Mouse (Mus musculus) megakaryocyte, embryonic 14.5 days (primary cell): ENCODE results near the gene Zfand3. TPM values are rescaled to one million over a fixed set of nuclear protein-coding genes. Genes with fewer than 3 reads are reported as not detected.

Experiments
- H3K27me3 ChIP-seq: replicated peaks from 2 replicates; pipeline ENCODE3; 2012; ENCODE audit warnings: inconsistent platforms
- H3K36me3 ChIP-seq: replicated peaks from 2 replicates; pipeline ENCODE3; 2012; ENCODE audit warnings: low read length, inconsistent platforms, mixed read lengths
- H3K4me1 ChIP-seq: 2 replicates; pipeline ENCODE4 v1.6.1; 2012; ENCODE audit warnings: inconsistent platforms
- H3K4me3 ChIP-seq: replicated peaks from 2 replicates; pipeline ENCODE3; 2012; ENCODE audit warnings: moderate library complexity, mild to moderate bottlenecking, inconsistent platforms
- H3K9me3 ChIP-seq: 2 replicates; pipeline ENCODE4 v1.6.1; 2012; ENCODE audit warnings: inconsistent platforms
- FLI1 ChIP-seq: IDR thresholded peaks from 2 replicates; pipeline ENCODE4 v1.6.1; 2012; ENCODE audit warnings: low read length, inconsistent platforms, mixed read lengths
- GATA1 ChIP-seq: IDR thresholded peaks from 3 replicates; pipeline ENCODE4 v1.6.1; 2012; ENCODE audit warnings: mixed read lengths, low read length, inconsistent platforms, borderline replicate concordance
- polyA plus RNA-seq: library from polyadenylated mRNA; stranded (reverse); fragments of >175 nt; gene quantifications from 2 replicates; pipeline ENCODE4 v1.2.3, GENCODE M21; 2012; ENCODE audit warnings: low replicate concordance; ENCODE audit not compliant: insufficient read depth

Gene Zfand3
- polyA plus RNA-seq, 1 experiment: 157 TPM

DNA sequence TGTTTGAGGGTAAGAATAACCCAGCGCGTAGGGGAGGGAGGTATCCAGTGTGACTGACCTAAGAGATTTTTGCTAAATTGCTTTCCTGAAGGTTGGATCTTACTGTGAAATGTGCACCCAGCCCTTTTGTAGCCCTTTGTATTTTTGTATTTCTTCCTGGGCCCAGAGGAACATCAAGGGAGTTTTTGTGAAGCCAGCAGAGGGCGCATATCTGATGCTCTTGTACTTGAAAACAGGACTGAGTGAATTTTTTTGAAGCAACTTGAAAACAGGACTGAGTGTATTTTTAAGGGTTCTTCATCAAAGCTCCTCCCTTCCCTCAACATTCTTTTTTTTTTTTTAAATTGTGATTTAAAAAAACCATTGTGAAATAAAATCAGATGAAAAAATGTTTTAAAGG lies 110.2 kb downstream of the Zfand3 start:
- Histone ChIP-seq H3K4me1 (peaks cover 49% of the 10 kb centered on the region), H3K27me3 (no peaks in the 10 kb centered on the region), H3K36me3 (peaks cover 47% of the 10 kb centered on the region), H3K9me3 (no peaks in the 10 kb centered on the region), H3K4me3 (no peak overlapping the region)
- no peak for TF ChIP-seq FLI1
- no peak for TF ChIP-seq GATA1

DNA sequence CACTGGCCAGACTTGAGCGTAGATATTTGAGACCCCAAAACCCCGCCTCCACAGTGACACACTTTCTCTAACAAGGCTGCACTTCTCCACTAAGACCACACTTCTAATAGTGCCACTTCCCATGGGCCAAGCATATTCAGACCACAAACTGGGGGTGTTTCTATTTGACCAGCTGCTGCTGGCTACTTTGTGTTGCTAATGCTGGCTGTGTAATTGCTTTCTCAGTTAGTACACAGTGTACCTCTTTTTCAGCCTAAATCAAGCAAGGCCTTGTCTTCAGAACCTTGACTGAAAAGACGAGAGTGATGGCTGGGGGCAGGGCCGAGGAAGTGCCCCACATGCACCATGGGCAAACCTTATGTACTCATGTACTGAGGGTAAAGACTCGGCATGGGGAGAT lies 111.7 kb downstream of the Zfand3 start:
- TF ChIP-seq GATA1 (no peak), FLI1 (no peak)
- Histone ChIP-seq H3K9me3 (no peaks in the 10 kb centered on the region), H3K4me1 (peaks cover 53% of the 10 kb centered on the region), H3K4me3 (no peak overlapping the region), H3K27me3 (no peaks in the 10 kb centered on the region), H3K36me3 (peaks cover 51% of the 10 kb centered on the region)

GRCm38 (mm10) chr17:30118036-30118435 lies 113.5 kb downstream of the Zfand3 start:
- no peak overlapping the region for H3K4me3 ChIP-seq
- H3K36me3 ChIP-seq: peaks cover 53% of the 10 kb centered on the region
- peaks cover 38% of the 10 kb centered on the region for H3K4me1 ChIP-seq
- no peaks in the 10 kb centered on the region for H3K27me3 ChIP-seq
- H3K9me3 ChIP-seq: no peaks in the 10 kb centered on the region
- TF ChIP-seq FLI1 (no peak), GATA1 (no peak)

DNA sequence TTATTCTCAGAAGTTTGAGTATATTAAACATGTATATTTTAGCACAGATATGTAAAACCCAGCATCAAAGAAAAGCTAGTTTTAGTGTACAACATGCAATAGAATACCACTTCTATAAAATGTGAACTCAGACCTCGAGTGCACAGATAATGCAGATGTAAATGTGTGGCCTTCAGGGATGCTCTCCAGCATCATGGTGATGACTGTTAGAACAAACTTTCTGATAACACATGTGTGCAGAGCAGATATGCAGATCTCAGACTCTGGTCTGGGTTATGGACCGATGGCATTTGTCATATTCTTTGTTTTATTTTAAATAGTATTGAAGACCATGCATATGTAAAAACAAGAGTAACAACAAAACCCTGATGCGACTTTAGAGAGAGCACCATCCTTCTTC lies 117.7 kb downstream of the Zfand3 start:
- Histone ChIP-seq H3K9me3 (no peaks in the 10 kb centered on the region), H3K4me3 (no peak overlapping the region), H3K4me1 (peaks cover 30% of the 10 kb centered on the region), H3K27me3 (no peaks in the 10 kb centered on the region), H3K36me3 (peaks cover 60% of the 10 kb centered on the region)
- TF ChIP-seq GATA1 (no peak), FLI1 (no peak)

GRCm38 (mm10) chr17:30128456-30128855 lies 123.9 kb downstream of the Zfand3 start:
- Histone ChIP-seq H3K9me3 (no peaks in the 10 kb centered on the region), H3K27me3 (no peaks in the 10 kb centered on the region), H3K36me3 (peaks cover 46% of the 10 kb centered on the region), H3K4me1 (peaks cover 43% of the 10 kb centered on the region), H3K4me3 (no peak overlapping the region)
- TF ChIP-seq GATA1: no peak
- TF ChIP-seq FLI1: no peak

GRCm38 (mm10) chr17:30129220-30129619 lies 124.7 kb downstream of the Zfand3 start:
- TF ChIP-seq GATA1: no peak
- no peak for TF ChIP-seq FLI1
- no peak overlapping the region for H3K4me3 ChIP-seq
- no peaks in the 10 kb centered on the region for H3K9me3 ChIP-seq
- H3K27me3 ChIP-seq: no peaks in the 10 kb centered on the region
- H3K36me3 ChIP-seq: peaks cover 42% of the 10 kb centered on the region
- H3K4me1 ChIP-seq: peaks cover 43% of the 10 kb centered on the region

DNA sequence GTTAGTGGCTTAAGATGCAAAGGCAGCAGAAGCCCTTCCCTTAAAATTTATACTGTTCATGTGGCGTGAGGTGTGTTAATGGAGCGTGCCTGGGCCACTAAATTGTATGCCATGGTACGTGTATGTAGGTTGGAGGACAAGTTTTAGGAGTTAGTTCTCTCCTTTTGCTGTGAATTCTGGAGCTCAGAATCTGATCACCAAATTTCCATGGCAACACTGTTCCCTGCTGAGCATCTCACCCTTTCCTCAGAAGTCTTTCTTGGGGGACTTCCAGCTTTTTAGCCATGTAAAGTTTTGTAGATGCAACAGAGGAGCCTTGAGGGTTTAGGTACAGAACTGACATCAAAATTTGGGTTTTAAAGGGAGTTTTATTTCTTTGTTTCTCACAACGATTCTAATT lies 125.8 kb downstream of the Zfand3 start:
- H3K36me3 ChIP-seq: peaks cover 47% of the 10 kb centered on the region
- H3K9me3 ChIP-seq: no peaks in the 10 kb centered on the region
- no peak for TF ChIP-seq FLI1
- TF ChIP-seq GATA1: no peak
- H3K4me3 ChIP-seq: no peak overlapping the region
- H3K27me3 ChIP-seq: no peaks in the 10 kb centered on the region
- H3K4me1 ChIP-seq: peaks cover 43% of the 10 kb centered on the region

DNA sequence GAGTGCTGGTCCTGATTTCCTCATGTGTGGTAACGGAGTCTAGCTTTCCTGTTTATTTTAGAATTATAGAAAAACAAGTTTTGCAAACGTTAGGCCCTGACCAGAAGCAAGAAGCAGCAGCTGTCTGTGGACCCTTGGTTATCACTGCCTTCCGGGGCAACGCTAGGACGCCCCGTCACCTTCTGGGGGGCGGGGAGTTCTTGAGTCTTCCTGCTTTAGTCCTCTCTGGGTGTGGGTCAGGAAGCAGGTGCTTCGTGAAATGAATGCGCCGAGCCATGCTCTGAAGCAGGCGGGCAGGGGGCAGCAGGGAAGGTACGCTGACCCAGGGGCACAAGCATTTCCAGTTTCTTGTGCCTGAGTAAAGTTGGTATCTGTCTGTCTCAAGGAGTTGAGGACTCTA lies 129.1 kb downstream of the Zfand3 start:
- Histone ChIP-seq H3K36me3 (peaks cover 62% of the 10 kb centered on the region), H3K27me3 (no peaks in the 10 kb centered on the region), H3K4me3 (no peak overlapping the region), H3K9me3 (no peaks in the 10 kb centered on the region), H3K4me1 (peaks cover 44% of the 10 kb centered on the region)
- TF ChIP-seq GATA1 (no peak), FLI1 (no peak)

- peaks cover 51% of the 10 kb centered on the region for H3K4me1 ChIP-seq
- no peaks in the 10 kb centered on the region for H3K9me3 ChIP-seq
- no peaks in the 10 kb centered on the region for H3K27me3 ChIP-seq
- no peak for TF ChIP-seq GATA1
- no peak for TF ChIP-seq FLI1
- no peak overlapping the region for H3K4me3 ChIP-seq
- H3K36me3 ChIP-seq: peaks cover 64% of the 10 kb centered on the region
Observed at GRCm38 (mm10) chr17:30134955-30135735, 130.6 kb downstream of the Zfand3 start.

- TF ChIP-seq GATA1 (no peak), FLI1 (no peak)
- H3K4me3 ChIP-seq: no peak overlapping the region
- H3K36me3 ChIP-seq: peaks cover 58% of the 10 kb centered on the region
- no peaks in the 10 kb centered on the region for H3K9me3 ChIP-seq
- no peaks in the 10 kb centered on the region for H3K27me3 ChIP-seq
- H3K4me1 ChIP-seq: peaks cover 43% of the 10 kb centered on the region
Observed at GRCm38 (mm10) chr17:30135890-30136289, 131.4 kb downstream of the Zfand3 start.
